Mouse (Mus musculus) limb, embryonic 14.5 days (tissue): ENCODE data around the gene Chst12. TPM values are rescaled to one million over a fixed set of nuclear protein-coding genes. Genes with fewer than 3 reads are reported as not detected.

Experiments used
- ATAC-seq: fragments of 200-750 bp; cut with Nextera tagmentation; 2 replicates; pipeline ENCODE4 v1.8.0; 2017; ENCODE audit warnings: low read depth, moderate number of reproducible peaks, moderate TSS enrichment; ENCODE audit not compliant: low FRiP score
- DNase-seq: peaks from one replicate; pipeline ENCODE4 v3.0.0-alpha.2; 2015; ENCODE audit warnings: low spot score
- H3K27ac ChIP-seq: fragments of 300-500 bp; sonication (generic); replicated peaks from 2 replicates; pipeline ENCODE4 v1.5.1; 2014; ENCODE audit warnings: low read depth, mild to moderate bottlenecking, low read length, moderate library complexity, mixed read lengths
- H3K27me3 ChIP-seq: fragments of 300-500 bp; sonication (generic); 2 replicates; pipeline ENCODE4 v1.6.1; 2014; ENCODE audit warnings: low read length, mixed read lengths; ENCODE audit not compliant: control insufficient read depth, insufficient read depth
- H3K36me3 ChIP-seq: fragments of 300-500 bp; sonication (generic); 2 replicates; pipeline ENCODE4 v1.6.1; 2014; ENCODE audit warnings: mild to moderate bottlenecking, low read length, moderate library complexity, mixed read lengths; ENCODE audit not compliant: control insufficient read depth, insufficient read depth
- H3K4me1 ChIP-seq: fragments of 300-500 bp; sonication (generic); 2 replicates; pipeline ENCODE4 v1.6.1; 2014; ENCODE audit warnings: antibody characterized with exemption, low read length, mixed read lengths; ENCODE audit not compliant: control insufficient read depth, insufficient read depth
- H3K4me2 ChIP-seq: fragments of 300-500 bp; sonication (generic); replicated peaks from 2 replicates; pipeline ENCODE4 v1.6.1; 2014; ENCODE audit warnings: low read depth, mild to moderate bottlenecking, low read length, moderate library complexity; ENCODE audit not compliant: severe bottlenecking
- H3K4me3 ChIP-seq: fragments of 300-500 bp; sonication (generic); replicated peaks from 2 replicates; pipeline ENCODE4 v1.5.1; 2014; ENCODE audit warnings: low read length
- H3K9ac ChIP-seq: fragments of 300-500 bp; sonication (generic); 2 replicates; pipeline ENCODE4 v1.6.1; 2014; ENCODE audit warnings: mild to moderate bottlenecking, low read depth, low read length, moderate library complexity; ENCODE audit not compliant: severe bottlenecking
- H3K9me3 ChIP-seq: fragments of 300-500 bp; sonication (generic); 2 replicates; pipeline ENCODE4 v1.6.1; 2016; ENCODE audit warnings: low read length; ENCODE audit not compliant: control insufficient read depth
- POLR2A ChIP-seq: fragments of 200-500 bp; IDR thresholded peaks from 2 replicates; pipeline ENCODE4 v1.8.0; 2012; ENCODE audit warnings: inconsistent platforms, mild to moderate bottlenecking, moderate library complexity, borderline replicate concordance; ENCODE audit not compliant: insufficient read depth, insufficient read length; ENCODE audit errors: extremely low read depth
- WGBS: fragments of 180-500 bp; shearing (Covaris S2); extraction: QIAGEN DNeasy Blood & Tissue Kit; methylation state at CpG from one replicate; pipeline ENCODE4 v1.1.7; 2014; 5-methylcytosine and 5-hydroxymethylcytosine counted together
- polyA plus RNA-seq, 2 experiments: library from polyadenylated mRNA; depleted of rRNA in 1 of 2; stranded (reverse) in 1 of 2; unstranded in 1 of 2; fragments of >200 nt; fragmentation: Nextera tagmentation in 1 of 2; extraction: Ambion mirVana in 1 of 2; gene quantifications; 2 replicates each; pipeline versions ENCODE4 v1.2.1 to v1.2.3; 2012 to 2014

Gene Chst12
- polyA plus RNA-seq, 2 experiments: 22.4 to 22.9 TPM

DNA sequence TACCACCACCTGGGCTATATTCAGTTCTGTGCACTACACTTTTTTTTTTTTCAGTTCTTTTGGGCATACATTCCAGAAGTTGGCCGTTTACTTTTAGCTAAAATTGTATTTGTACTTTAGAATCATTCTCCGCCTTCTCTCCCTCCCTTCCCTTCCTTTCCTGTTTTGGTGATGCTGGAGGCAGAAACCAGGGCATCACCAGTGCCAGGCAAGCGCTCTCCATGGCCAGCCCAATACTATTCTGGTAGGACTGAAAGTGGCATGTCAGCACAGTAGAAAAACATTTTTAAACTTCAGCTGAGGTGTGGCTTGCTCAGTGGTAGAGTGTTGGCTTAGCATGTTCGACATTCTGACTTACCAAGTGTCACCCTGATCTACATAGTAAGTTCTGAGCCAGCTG lies 23.9 kb upstream of the Chst12 start:
- H3K4me1 ChIP-seq: no peaks in the 10 kb centered on the region
- no peak overlapping the region for H3K4me2 ChIP-seq
- no peaks in the 10 kb centered on the region for H3K27me3 ChIP-seq
- DNase-seq: no peak
- no peak for ATAC-seq
- no peak for TF ChIP-seq POLR2A
- no peaks in the 10 kb centered on the region for H3K36me3 ChIP-seq
- no peak overlapping the region for H3K27ac ChIP-seq
- H3K9me3 ChIP-seq: no peaks in the 10 kb centered on the region
- H3K4me3 ChIP-seq: no peak overlapping the region
- no peak overlapping the region for H3K9ac ChIP-seq
- WGBS: 81% methylated on average over 4 of the region's 4 CpGs

DNA sequence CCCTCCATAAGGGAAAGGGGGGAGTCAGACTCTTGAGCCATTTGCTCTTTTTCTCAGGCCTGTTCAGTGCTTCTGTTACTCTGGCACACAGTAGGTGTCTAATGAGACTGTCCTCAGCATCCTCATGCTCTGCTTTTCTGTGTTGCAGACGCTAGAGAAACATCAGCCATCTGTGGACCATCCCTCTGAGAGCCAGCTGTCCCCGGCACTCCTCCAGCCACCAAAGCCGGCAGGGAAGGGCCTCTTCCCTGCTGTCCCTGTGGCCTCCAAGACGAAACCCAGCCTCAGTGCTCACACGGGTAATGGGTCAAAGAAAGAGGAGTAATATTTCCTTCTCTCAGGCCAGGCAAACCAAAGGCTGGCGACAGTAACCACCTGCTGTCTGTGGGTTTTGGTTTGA lies 14.2 kb upstream of the Chst12 start:
- no peak overlapping the region for H3K4me2 ChIP-seq
- H3K27me3 ChIP-seq: no peaks in the 10 kb centered on the region
- H3K9me3 ChIP-seq: no peaks in the 10 kb centered on the region
- DNase-seq (no peak), ATAC-seq (no peak)
- no peak overlapping the region for H3K4me3 ChIP-seq
- no peaks in the 10 kb centered on the region for H3K36me3 ChIP-seq
- no peaks in the 10 kb centered on the region for H3K4me1 ChIP-seq
- TF ChIP-seq POLR2A: no peak
- no peak overlapping the region for H3K9ac ChIP-seq
- 55% methylated on average over 6 of the region's 6 CpGs for WGBS
- no peak overlapping the region for H3K27ac ChIP-seq

DNA sequence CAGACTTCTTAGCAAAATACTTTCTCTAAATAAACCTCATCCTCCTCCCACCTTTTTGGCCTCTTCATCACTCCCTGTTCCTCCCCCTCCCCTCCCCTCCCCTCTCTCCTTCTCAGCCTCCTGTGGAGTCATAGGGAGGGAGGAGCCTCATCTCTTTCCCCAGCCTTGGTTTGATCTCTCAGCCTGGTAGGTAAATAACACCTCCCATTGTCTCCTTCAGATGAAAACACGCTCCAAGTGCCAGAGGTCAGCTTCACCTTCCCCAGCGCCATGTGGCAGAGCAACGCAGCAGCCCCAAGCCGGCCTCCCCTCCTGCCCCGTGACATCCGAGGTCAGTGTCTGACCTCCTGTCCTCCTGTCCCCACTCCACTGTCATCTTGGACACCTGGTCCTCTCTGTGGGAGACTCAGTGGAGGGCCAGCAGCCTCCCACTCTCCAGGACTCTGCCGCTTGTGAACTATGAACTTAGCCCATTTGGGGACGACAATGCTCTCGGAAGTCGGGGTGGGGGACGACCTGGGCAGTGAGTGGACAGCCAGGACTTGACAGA lies 12.6 kb upstream of the Chst12 start:
- H3K4me2 ChIP-seq: no peak overlapping the region
- no peak overlapping the region for H3K9ac ChIP-seq
- TF ChIP-seq POLR2A: no peak
- no peaks in the 10 kb centered on the region for H3K4me1 ChIP-seq
- no peak for DNase-seq
- no peaks in the 10 kb centered on the region for H3K27me3 ChIP-seq
- no peaks in the 10 kb centered on the region for H3K9me3 ChIP-seq
- no peak overlapping the region for H3K27ac ChIP-seq
- H3K4me3 ChIP-seq: no peak overlapping the region
- 27% methylated on average over 11 of the region's 11 CpGs for WGBS
- no peaks in the 10 kb centered on the region for H3K36me3 ChIP-seq
- no peak for ATAC-seq

DNA sequence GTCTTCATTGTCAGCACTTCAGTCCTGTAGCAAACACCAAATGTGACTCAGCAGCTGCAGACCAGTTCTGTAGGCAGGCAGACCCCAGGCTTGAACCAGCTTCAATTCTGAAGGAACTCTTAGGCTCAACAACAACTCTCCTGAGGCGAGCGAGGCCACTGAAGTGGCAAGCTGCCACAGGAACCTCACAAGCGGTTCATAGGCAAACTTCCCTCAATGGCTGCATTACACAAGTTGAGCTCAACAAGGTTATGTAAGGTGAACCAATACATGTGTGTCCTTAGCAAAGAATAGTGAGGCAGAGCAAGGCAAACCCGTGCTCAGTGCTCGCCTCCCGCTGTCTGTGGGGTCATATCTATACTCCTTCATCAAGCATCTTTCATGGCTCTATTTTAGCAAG lies 7.2 kb upstream of the Chst12 start:
- no peak for TF ChIP-seq POLR2A
- H3K27ac ChIP-seq: no peak overlapping the region
- no peaks in the 10 kb centered on the region for H3K36me3 ChIP-seq
- no peak overlapping the region for H3K9ac ChIP-seq
- no peak for DNase-seq
- no peaks in the 10 kb centered on the region for H3K9me3 ChIP-seq
- 75% methylated on average over 6 of the region's 6 CpGs for WGBS
- ATAC-seq: no peak
- no peak overlapping the region for H3K4me2 ChIP-seq
- no peaks in the 10 kb centered on the region for H3K27me3 ChIP-seq
- no peak overlapping the region for H3K4me3 ChIP-seq
- peaks cover 5% of the 10 kb centered on the region for H3K4me1 ChIP-seq

DNA sequence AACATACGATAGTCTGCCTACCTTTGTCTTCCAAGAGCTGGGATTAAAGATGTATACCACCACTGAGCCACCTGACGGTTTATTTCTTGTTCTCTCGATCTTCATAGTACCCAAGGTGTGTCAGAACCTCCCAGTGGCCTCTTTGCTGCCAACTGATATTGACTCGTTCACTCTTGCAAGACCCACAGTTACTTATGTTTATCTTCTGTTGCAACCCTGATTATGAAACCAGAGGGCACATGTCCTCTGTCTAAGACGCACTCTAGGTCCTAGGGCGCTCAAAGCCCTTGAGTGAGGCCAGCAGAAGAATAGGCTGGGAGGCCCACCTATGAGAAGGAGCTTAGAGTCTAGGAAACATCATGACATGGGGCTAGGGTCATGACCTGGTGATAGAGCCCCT lies 4.6 kb upstream of the Chst12 start:
- Histone ChIP-seq H3K27me3 (no peaks in the 10 kb centered on the region), H3K9me3 (no peaks in the 10 kb centered on the region), H3K4me3 (no peak overlapping the region), H3K4me2 (no peak overlapping the region), H3K36me3 (no peaks in the 10 kb centered on the region), H3K27ac (no peak overlapping the region), H3K4me1 (peaks cover 11% of the 10 kb centered on the region), H3K9ac (no peak overlapping the region)
- WGBS: 86% methylated on average over 6 of the region's 6 CpGs
- TF ChIP-seq POLR2A: no peak
- ATAC-seq (no peak), DNase-seq (no peak)
